Mouse (Mus musculus) induced T-regulatory cell, adult 2 months (primary cell): ENCODE results near the gene Asb5.
"Not testable (repeated sequence)": the region's sequence is repeated elsewhere in the genome, so short reads cannot be mapped to it uniquely, and the experiment has no call there.

ENCODE experiments used
- DNase-seq: peaks from one replicate; pipeline ENCODE4 v3.0.0-alpha.2; 2012; ENCODE audit warnings: low read depth

Gene Asb5

GRCm38 (mm10) chr8:54529382-54530296, at the start of gene Asb5, which contains the start of gene Spcs3:
Asb5 (plus strand) TSS chr8:54529580.
Spcs3 (minus strand) TSS chr8:54529998.
- peak; percentile 98 for DNase-seq

- DNase-seq, result no peak
Observed at GRCm38 (mm10) chr8:54486555-54487273, 42.7 kb upstream of the Asb5 start.

DNA sequence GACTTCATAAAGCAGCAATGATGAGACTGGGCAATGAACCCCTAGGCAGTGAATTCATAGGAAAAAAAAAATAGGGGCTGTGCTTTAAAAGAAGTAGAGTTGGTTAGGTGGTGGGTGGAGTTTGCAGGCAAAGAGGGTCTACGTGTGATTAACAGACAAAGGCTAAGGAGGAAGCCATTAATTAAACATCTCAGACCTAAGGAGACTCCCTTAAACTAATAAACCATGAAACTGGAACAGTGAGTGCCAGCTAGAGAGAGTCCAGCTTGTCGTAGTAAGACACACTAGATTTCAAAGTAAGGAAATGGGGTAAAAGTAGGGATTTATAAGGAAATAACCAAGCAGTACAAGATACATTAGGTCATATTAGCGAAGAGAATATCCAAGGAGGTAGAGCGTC, 40.9 kb upstream of the Asb5 start:
- DNase-seq, result no peak

DNA sequence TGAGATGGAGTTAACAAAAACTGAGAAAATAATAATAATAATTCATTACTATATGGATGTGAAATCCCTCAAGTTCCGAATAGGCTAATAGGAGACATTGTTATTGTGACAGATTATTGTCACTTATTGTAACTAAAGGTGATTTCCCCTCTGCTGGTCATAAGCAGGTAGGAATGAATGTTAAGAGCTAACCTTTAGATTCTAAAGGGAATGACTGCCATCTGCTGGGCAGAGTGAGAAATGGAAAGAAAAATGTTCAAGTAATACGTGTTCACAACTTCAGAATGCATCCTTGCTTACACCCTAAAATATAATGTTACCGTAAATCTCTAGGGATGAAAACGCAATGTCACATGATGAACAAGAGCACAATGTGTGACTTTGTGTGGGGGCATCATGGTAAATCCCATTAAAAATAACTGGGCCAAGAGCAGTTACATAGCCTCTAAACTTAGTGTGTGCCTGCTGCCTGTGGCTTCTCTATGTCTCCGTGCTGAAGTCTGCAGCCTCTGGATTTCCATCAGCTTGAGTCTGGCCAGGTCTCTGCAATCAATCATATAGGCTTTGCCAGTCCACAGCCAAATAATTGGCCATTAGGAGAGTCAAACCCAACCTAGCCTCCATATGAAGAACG, 38.2 kb upstream of the Asb5 start:
- DNase-seq, result peak; percentile 79

- no peak for DNase-seq
Observed at GRCm38 (mm10) chr8:54491934-54492333, 37.4 kb upstream of the Asb5 start.

DNA sequence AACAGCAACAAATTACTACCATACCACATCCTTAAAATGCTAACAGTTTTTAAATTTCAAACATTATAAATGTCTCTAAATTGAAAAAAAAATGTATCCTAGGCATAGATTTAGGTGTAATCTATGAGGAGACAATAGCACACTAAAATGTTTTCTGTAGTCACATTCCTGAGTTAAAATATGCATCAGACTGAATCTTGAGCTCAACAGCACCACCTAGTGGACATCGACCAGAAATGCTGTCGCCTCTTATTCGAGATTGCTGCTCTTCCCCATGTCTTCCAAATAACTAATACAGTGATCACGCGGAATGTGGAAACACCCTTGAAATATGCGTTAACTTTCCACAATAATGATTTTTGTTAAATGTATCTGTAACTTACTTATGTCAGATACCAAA, 36.3 kb upstream of the Asb5 start:
- DNase-seq, result peak; percentile 81

DNA sequence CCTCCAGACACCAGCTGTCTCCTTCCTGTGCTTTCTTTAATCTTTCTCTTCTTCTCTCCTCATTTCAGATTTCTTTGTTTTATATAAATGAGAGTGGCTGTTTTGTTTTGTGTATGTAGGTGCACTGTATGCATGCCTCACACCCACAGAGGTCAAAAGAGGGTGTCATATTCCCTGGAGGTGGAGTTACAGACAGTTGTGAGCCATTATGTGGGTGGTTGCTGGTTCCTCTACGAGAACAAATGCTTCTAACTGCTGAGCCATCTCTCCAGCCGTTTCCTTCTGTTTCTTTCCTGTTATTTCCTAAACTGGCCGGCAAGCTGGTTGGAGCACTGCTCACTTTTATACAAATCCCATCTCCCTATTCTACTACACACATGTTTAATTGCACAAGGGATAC, 35.5 kb upstream of the Asb5 start:
- DNase-seq, result no peak

- DNase-seq, result no peak
Observed at GRCm38 (mm10) chr8:54503104-54503503, 26.3 kb upstream of the Asb5 start.

DNA sequence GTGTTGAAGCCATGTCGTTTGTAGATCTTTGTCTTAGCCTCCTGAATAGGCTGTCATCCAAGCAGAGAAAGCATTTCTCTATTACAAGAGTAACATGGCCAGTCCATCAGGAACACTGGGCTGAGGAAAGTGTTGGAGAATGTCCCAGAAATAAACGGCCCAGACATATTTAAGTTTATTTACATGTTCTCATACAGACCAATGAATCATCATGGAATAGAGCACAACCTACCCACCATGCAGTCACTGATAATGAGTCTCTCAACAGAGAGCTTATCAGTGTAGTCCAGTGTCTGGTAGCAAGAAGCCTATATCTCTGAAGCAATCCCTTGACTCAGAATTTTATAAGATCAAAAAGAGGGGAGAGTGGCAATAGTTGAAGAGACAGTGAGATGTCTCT, 24.3 kb upstream of the Asb5 start:
- no peak for DNase-seq

- peak; percentile 83 for DNase-seq
Observed at GRCm38 (mm10) chr8:54507428-54508095, 21.8 kb upstream of the Asb5 start.

GRCm38 (mm10) chr8:54508096-54508456, 21.3 kb upstream of the Asb5 start:
- no peak for DNase-seq

- DNase-seq, result no peak
Observed at GRCm38 (mm10) chr8:54508814-54509213, 20.6 kb upstream of the Asb5 start.

DNA sequence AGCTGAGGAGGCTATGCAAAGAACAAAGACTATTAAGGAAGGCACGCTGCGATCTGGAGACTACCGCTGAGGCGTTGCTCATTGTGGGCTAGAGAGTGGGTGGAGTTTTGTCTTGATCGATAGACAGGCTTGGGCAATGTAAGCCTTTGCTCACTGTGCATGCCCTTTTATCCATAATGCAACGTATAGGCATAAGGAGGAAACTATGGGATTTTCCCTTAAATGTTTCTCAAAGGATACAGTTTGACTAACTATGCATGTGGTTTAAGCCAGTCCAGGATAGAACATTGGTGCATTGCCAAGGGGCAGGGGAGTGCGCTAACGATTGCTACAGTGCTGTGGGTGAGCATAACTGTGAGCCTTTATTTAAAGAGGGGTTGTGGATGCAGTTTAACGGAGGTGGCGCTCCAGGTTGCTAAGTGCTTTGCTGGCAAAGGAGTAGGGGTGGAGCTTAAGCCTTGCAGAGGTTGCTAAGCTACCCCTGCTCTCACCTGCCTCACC, 20.1 kb upstream of the Asb5 start:
- DNase-seq, result peak; percentile 34

DNA sequence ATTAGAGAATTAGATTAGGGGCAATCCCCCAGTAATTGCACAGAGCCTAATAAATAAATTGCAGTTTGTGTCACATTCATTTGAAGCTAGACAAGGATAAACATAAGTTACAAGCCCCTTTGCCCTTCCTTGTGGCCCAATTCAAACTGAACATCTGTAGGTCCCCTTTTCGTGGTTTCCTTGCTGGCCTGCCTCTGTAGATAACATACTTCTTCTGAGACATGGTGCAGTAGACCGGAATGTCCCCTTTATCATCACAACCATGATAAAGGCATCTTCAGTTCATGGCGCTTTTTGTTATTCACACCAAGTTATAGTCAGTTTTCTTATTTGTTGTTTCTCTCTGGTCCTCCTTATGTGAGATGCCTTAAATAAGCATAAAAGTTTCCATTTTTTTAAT, 17.6 kb upstream of the Asb5 start:
- DNase-seq, result no peak

DNA sequence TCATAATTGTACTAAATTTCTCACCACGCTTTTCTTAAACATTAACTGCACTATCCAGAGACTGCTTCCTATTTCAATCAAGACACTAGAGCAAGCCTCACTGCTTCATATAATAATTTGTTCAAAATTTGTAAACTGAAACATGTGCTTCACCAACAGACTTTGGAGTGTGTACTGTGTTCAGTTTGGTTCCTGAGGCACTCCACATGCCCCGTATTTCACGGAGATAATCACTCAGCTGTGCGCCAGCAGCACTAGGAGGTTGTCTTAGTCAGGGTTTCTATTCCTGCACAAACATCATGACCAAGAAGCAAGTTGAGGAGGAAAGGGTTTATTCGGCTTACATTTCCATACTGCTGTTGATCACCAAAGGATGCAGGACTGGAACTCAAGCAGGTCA, 17.2 kb upstream of the Asb5 start:
- DNase-seq, result not testable (repeated sequence)

- DNase-seq, result no peak
Observed at GRCm38 (mm10) chr8:54518756-54519460, 10.5 kb upstream of the Asb5 start.

- DNase-seq, result no peak
Observed at GRCm38 (mm10) chr8:54520516-54520915, 8.9 kb upstream of the Asb5 start.

GRCm38 (mm10) chr8:54525606-54526005, 3.8 kb upstream of the Asb5 start:
- DNase-seq, result peak; percentile 33

GRCm38 (mm10) chr8:54526700-54527099, 2.7 kb upstream of the Asb5 start:
- DNase-seq, result no peak

DNA sequence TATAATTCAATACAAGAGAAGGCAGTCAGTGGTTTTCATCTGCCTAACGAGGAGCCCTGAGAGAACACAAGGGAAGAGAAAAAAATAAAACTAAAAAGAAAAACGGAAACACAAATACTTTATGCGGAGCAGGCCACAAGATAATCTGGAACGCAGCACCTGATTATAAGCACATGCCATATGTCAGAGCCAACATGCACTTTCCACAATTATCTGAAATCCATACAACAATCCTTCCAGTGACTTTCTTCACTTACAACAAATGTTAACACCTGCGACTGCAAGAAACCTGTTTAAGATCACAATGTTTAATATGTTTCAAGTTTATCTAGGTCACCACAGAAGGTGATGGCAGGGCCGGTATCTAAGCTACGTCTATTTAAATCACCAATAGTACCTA, 809 bp upstream of the Asb5 start:
- no peak for DNase-seq

GRCm38 (mm10) chr8:54535172-54535571, 5.8 kb downstream of the Asb5 start:
- DNase-seq, result no peak
